Mouse (Mus musculus) liver, adult 2 months (tissue): Measurements from ENCODE around the gene Erv3. TPM values are rescaled to one million over a fixed set of nuclear protein-coding genes. Genes with fewer than 3 reads are reported as not detected.

Experiments
- DNase-seq: peaks from one replicate; pipeline ENCODE4 v3.0.0-alpha.2; 2011; ENCODE audit warnings: low read depth, low spot score; ENCODE audit errors: extremely low read depth
- H3K27ac ChIP-seq: fragments of 200-500 bp; replicated peaks from 2 replicates; pipeline ENCODE4 v1.5.1; 2012; ENCODE audit warnings: low read depth, mild to moderate bottlenecking, control low read depth, inconsistent platforms, low read length; ENCODE audit not compliant: insufficient read depth
- H3K27me3 ChIP-seq: fragments of 200-500 bp; 2 replicates; pipeline ENCODE4 v1.6.1; 2012; ENCODE audit warnings: mild to moderate bottlenecking, moderate library complexity, low read length, inconsistent platforms; ENCODE audit not compliant: control insufficient read depth, insufficient read depth
- H3K36me3 ChIP-seq: fragments of 200-500 bp; 2 replicates; pipeline ENCODE4 v1.6.1; 2012; ENCODE audit warnings: low read length, inconsistent platforms; ENCODE audit not compliant: control insufficient read depth, insufficient read depth
- H3K4me1 ChIP-seq: fragments of 200-500 bp; 2 replicates; pipeline ENCODE4 v1.6.1; 2011; ENCODE audit warnings: low read length; ENCODE audit not compliant: control insufficient read depth, insufficient read depth
- H3K4me3 ChIP-seq: fragments of 200-500 bp; 2 replicates; pipeline ENCODE4 v1.5.1; 2011; ENCODE audit warnings: low read depth, mild to moderate bottlenecking, control low read depth, low read length, moderate library complexity; ENCODE audit not compliant: insufficient read depth
- H3K79me2 ChIP-seq: fragments of 200-500 bp; 2 replicates; pipeline ENCODE4 v1.6.1; 2012; ENCODE audit warnings: inconsistent platforms, mild to moderate bottlenecking, low read length, moderate library complexity; ENCODE audit not compliant: control insufficient read depth, insufficient read depth
- H3K9ac ChIP-seq: fragments of 200-500 bp; 2 replicates; pipeline ENCODE4 v1.6.1; 2012; ENCODE audit warnings: low read depth, mild to moderate bottlenecking, control low read depth, inconsistent platforms, low read length
- CTCF ChIP-seq: fragments of 200-500 bp; IDR thresholded peaks from 2 replicates; pipeline ENCODE4 v1.5.1; 2011; ENCODE audit warnings: low read depth, low read length, control low read depth
- POLR2A ChIP-seq: fragments of 200-500 bp; IDR thresholded peaks from 2 replicates; pipeline ENCODE4 v1.6.1; 2011; ENCODE audit warnings: low read length, control low read depth; ENCODE audit not compliant: insufficient read depth; ENCODE audit errors: extremely low read depth
- WGBS: fragments of 180-500 bp; shearing (Covaris S2); methylation state at CpG from one replicate; pipeline ENCODE4 v1.1.7; 2018; 5-methylcytosine and 5-hydroxymethylcytosine counted together
- polyA plus RNA-seq: library from polyadenylated mRNA; depleted of rRNA; stranded (reverse); fragments of >200 nt; gene quantifications from 2 replicates; pipeline ENCODE4 v1.2.3, GENCODE M21; 2012
- total RNA-seq: library from RNA; depleted of rRNA; stranded (reverse); fragments of >200 nt; gene quantifications from 2 replicates; pipeline ENCODE4 v1.2.3, GENCODE M21; 2014

Erv3 gene
- total and polyA plus RNA-seq, 2 experiments, result not detected

DNA sequence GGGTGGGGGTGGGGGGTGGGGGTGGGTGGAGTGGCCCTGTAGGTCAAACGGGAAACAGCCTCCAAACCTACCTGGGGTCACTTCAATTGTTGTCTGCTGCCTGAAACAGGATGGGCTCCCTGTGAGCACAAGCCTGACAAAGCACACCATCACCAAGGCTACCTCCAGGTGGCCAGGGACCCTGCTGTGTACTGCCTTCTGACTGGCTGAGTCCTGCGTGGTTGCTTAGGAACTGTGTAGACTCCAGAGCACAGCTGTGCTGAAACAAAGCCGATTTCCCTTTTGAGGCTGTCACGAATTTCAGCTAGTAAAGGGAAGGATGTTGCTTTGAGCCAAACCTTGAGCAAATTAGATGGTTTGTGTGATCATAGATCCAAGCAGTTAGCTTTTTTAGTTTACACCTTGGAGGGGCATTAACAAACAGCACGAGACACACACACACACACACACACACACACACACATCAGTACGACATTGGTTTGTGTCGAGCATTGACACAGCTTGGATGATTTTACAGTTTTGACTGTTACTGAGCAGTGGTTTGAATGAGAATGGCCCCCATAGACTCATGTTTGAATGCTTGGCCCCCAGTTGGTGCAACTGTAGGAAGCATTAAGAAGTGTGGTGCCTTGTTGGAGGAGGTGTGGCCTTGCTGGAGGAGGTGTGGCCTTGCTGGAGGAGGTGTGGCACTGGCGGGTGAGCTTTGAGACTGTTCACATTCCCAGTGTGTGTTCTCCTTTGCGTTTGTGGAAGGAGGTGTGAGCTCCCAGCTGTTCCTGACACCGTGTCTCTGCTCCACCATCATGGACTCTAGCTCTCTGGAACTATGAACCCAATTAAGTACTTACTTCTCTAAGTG lies 11.8 kb downstream of the Erv3 start:
- Histone ChIP-seq H3K9ac (no peak overlapping the region), H3K4me1 (no peaks in the 10 kb centered on the region), H3K36me3 (no peaks in the 10 kb centered on the region), H3K27ac (no peak overlapping the region), H3K27me3 (no peaks in the 10 kb centered on the region), H3K79me2 (no peaks in the 10 kb centered on the region), H3K4me3 (no peak overlapping the region)
- peak; percentile 30 for DNase-seq
- WGBS, result 11% methylated on average over 10 of the region's 10 CpGs
- TF ChIP-seq CTCF, result no peak

GRCm38 (mm10) chr2:131846811-131847210 lies 12.7 kb downstream of the Erv3 start:
- Histone ChIP-seq H3K36me3 (no peaks in the 10 kb centered on the region), H3K27ac (no peak overlapping the region), H3K9ac (no peak overlapping the region), H3K4me3 (no peak overlapping the region), H3K4me1 (no peaks in the 10 kb centered on the region), H3K79me2 (no peaks in the 10 kb centered on the region), H3K27me3 (no peaks in the 10 kb centered on the region)
- TF ChIP-seq CTCF (no peak), POLR2A (no peak)
- 25% methylated on average over 2 of the region's 2 CpGs for WGBS
- no peak for DNase-seq

GRCm38 (mm10) chr2:131846132-131846710 lies 13.3 kb downstream of the Erv3 start:
- no peak for TF ChIP-seq CTCF
- TF ChIP-seq POLR2A, result no peak
- no peaks in the 10 kb centered on the region for H3K36me3 ChIP-seq
- no peaks in the 10 kb centered on the region for H3K27me3 ChIP-seq
- H3K4me3 ChIP-seq, result no peak overlapping the region
- H3K27ac ChIP-seq, result no peak overlapping the region
- H3K9ac ChIP-seq, result no peak overlapping the region
- WGBS, result 68% methylated on average over 11 of the region's 11 CpGs
- peak; percentile 17 for DNase-seq
- no peaks in the 10 kb centered on the region for H3K79me2 ChIP-seq
- no peaks in the 10 kb centered on the region for H3K4me1 ChIP-seq

- Histone ChIP-seq H3K27me3 (no peaks in the 10 kb centered on the region), H3K27ac (no peak overlapping the region), H3K79me2 (no peaks in the 10 kb centered on the region), H3K4me1 (no peaks in the 10 kb centered on the region), H3K36me3 (no peaks in the 10 kb centered on the region), H3K9ac (no peak overlapping the region), H3K4me3 (no peak overlapping the region)
- no peak for DNase-seq
- WGBS, result 72% methylated on average over 8 of the region's 8 CpGs
- TF ChIP-seq POLR2A (no peak), CTCF (no peak)
Observed at GRCm38 (mm10) chr2:131845671-131846070, 13.9 kb downstream of the Erv3 start.

DNA sequence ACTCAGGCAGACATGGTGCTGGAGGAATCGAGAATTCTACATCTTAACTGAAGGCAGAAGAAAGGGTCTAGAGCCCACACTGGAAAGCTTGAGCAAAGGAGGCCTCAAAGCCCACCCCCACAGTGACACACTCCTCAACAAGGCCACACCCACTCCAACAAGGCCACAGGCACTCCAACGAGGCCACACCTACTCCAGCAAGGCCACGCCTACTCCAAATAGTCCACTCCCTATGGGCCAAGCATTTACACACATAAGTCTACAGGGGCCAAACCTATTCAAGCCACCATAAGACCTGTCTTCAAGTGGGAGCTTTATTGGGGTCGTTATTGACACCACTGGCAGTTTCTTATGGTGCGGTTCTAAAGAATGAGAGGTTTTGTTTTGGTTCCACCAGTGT lies 17.0 kb downstream of the Erv3 start:
- no peak for DNase-seq
- 87% methylated on average over 5 of the region's 5 CpGs for WGBS
- no peak overlapping the region for H3K9ac ChIP-seq
- no peaks in the 10 kb centered on the region for H3K4me1 ChIP-seq
- H3K36me3 ChIP-seq, result no peaks in the 10 kb centered on the region
- H3K27ac ChIP-seq, result no peak overlapping the region
- H3K4me3 ChIP-seq, result no peak overlapping the region
- H3K27me3 ChIP-seq, result no peaks in the 10 kb centered on the region
- no peaks in the 10 kb centered on the region for H3K79me2 ChIP-seq
- TF ChIP-seq CTCF, result no peak
- TF ChIP-seq POLR2A, result no peak

GRCm38 (mm10) chr2:131841321-131841693 lies 18.2 kb downstream of the Erv3 start:
- 65% methylated on average over 2 of the region's 2 CpGs for WGBS

More at GRCm38 (mm10) chr2:131841321-131841693, 18.2 kb downstream of the Erv3 start:
- Histone ChIP-seq H3K9ac (no peak overlapping the region), H3K36me3 (no peaks in the 10 kb centered on the region), H3K4me3 (no peak overlapping the region), H3K27me3 (no peaks in the 10 kb centered on the region), H3K27ac (no peak overlapping the region), H3K79me2 (no peaks in the 10 kb centered on the region), H3K4me1 (no peaks in the 10 kb centered on the region)
- DNase-seq, result no peak
- TF ChIP-seq CTCF (no peak), POLR2A (no peak)
